Mouse (Mus musculus): ENCODE results near the gene Setd1b.

- TF ChIP-seq POLR2A (IDR thresholded peaks at IDR 0.05; ENCODE audit: borderline replicate concordance, low read depth, low read length) (no peak), CTCF (IDR thresholded peaks at IDR 0.05; ENCODE audit: low read depth, low read length) (no peak)
These were observed 48.9 kb downstream of the Setd1b start for GRCm38 (mm10) chr5:123190912-123191311.
